Mouse (Mus musculus): ENCODE data around the gene Wdr5. TPM values are rescaled to one million over a fixed set of nuclear protein-coding genes. Genes with fewer than 3 reads are reported as not detected.
"Not testable (repeated sequence)": the region's sequence is repeated elsewhere in the genome, so short reads cannot be mapped to it uniquely, and the experiment has no call there.

Wdr5 gene
- polyA plus RNA-seq, 1 experiment = 28.7 TPM

- Histone ChIP-seq H3K36me3 (ENCODE audit: control insufficient read depth, insufficient read depth, low read length) (no peaks in the 10 kb centered on the region; the same call in 1 of the 2 replicates), H3K4me3 (ENCODE audit: insufficient read depth, low read depth, low read length) (no peak overlapping the region), H3K4me1 (ENCODE audit: control insufficient read depth, insufficient read depth, low read length) (peaks cover 20% of the 10 kb centered on the region), H3K27me3 (replicated peaks; ENCODE audit: control insufficient read depth, insufficient read depth, low read length) (no peaks in the 10 kb centered on the region), H3K27ac (ENCODE audit: insufficient read depth, low read depth, low read length) (peak overlapping the region; percentile 28; the same call in 1 of the 2 replicates)
- TF ChIP-seq CTCF (conservative IDR thresholded peaks at IDR 0.05; ENCODE audit: insufficient read depth, insufficient read length, low read depth, low read length) (no peak), POLR2A (IDR thresholded peaks at IDR 0.05; ENCODE audit: low read depth, low read length) (no peak)
- DNase-seq = no peak
- 3% methylated on average over 1 of the region's 1 CpGs for WGBS
Measured at GRCm38 (mm10) chr2:27516289-27516688, 1.3 kb downstream of the Wdr5 start.

- Histone ChIP-seq H3K4me3 (ENCODE audit: insufficient read depth, low read depth, low read length) (no peak overlapping the region), H3K27ac (ENCODE audit: insufficient read depth, low read depth, low read length) (no peak overlapping the region), H3K27me3 (replicated peaks; ENCODE audit: control insufficient read depth, insufficient read depth, low read length) (no peaks in the 10 kb centered on the region), H3K36me3 (ENCODE audit: control insufficient read depth, insufficient read depth, low read length) (no peaks in the 10 kb centered on the region; the same call in 1 of the 2 replicates), H3K4me1 (ENCODE audit: control insufficient read depth, insufficient read depth, low read length) (peaks cover 20% of the 10 kb centered on the region)
- TF ChIP-seq POLR2A (IDR thresholded peaks at IDR 0.05; ENCODE audit: low read depth, low read length) (no peak), CTCF (conservative IDR thresholded peaks at IDR 0.05; ENCODE audit: insufficient read depth, insufficient read length, low read depth, low read length) (peak; percentile 33; the same call in 1 of the 2 replicates)
- 95% methylated on average over 3 of the region's 3 CpGs for WGBS
- DNase-seq = no peak
Measured at GRCm38 (mm10) chr2:27518283-27518682, 3.3 kb downstream of the Wdr5 start.

GRCm38 (mm10) chr2:27538455-27539330, 23.7 kb downstream of the Wdr5 start:
- H3K4me1 ChIP-seq (ENCODE audit: control insufficient read depth, insufficient read depth, low read length) = peaks cover 10% of the 10 kb centered on the region; the same call in 1 of the 2 replicates
- DNase-seq; H3K27ac ChIP-seq (ENCODE audit: insufficient read depth, low read depth, low read length); H3K4me3 ChIP-seq (ENCODE audit: insufficient read depth, low read depth, low read length); H3K27me3 ChIP-seq (replicated peaks; ENCODE audit: control insufficient read depth, insufficient read depth, low read length); H3K36me3 ChIP-seq (ENCODE audit: control insufficient read depth, insufficient read depth, low read length): not testable (repeated sequence)
- WGBS = 72% methylated on average over 5 of the region's 5 CpGs

- DNase-seq = no peak
- TF ChIP-seq CTCF (conservative IDR thresholded peaks at IDR 0.05; ENCODE audit: insufficient read depth, insufficient read length, low read depth, low read length) (no peak), POLR2A (IDR thresholded peaks at IDR 0.05; ENCODE audit: low read depth, low read length) (no peak)
- Histone ChIP-seq H3K4me3 (ENCODE audit: insufficient read depth, low read depth, low read length) (no peak overlapping the region), H3K27me3 (replicated peaks; ENCODE audit: control insufficient read depth, insufficient read depth, low read length) (no peaks in the 10 kb centered on the region), H3K27ac (ENCODE audit: insufficient read depth, low read depth, low read length) (peak overlapping the region; percentile 29), H3K36me3 (ENCODE audit: control insufficient read depth, insufficient read depth, low read length) (no peaks in the 10 kb centered on the region), H3K4me1 (ENCODE audit: control insufficient read depth, insufficient read depth, low read length) (peaks cover 10% of the 10 kb centered on the region; the same call in 1 of the 2 replicates)
- WGBS = 22% methylated on average over 5 of the region's 5 CpGs
Measured at GRCm38 (mm10) chr2:27539336-27539735, 24.4 kb downstream of the Wdr5 start.

- TF ChIP-seq POLR2A (IDR thresholded peaks at IDR 0.05; ENCODE audit: low read depth, low read length) (peak; percentile 67), CTCF (conservative IDR thresholded peaks at IDR 0.05; ENCODE audit: insufficient read depth, insufficient read length, low read depth, low read length) (no peak)
- peak; percentile 100 for DNase-seq
- Histone ChIP-seq H3K27me3 (replicated peaks; ENCODE audit: control insufficient read depth, insufficient read depth, low read length) (no peaks in the 10 kb centered on the region), H3K4me3 (ENCODE audit: insufficient read depth, low read depth, low read length) (peak overlapping the region; percentile 44), H3K36me3 (ENCODE audit: control insufficient read depth, insufficient read depth, low read length) (no peaks in the 10 kb centered on the region), H3K4me1 (ENCODE audit: control insufficient read depth, insufficient read depth, low read length) (peaks cover 10% of the 10 kb centered on the region; the same call in 1 of the 2 replicates), H3K27ac (ENCODE audit: insufficient read depth, low read depth, low read length) (peak overlapping the region; percentile 80)
- under 1% methylated on average over 46 of the region's 46 CpGs for whole genome bisulfite sequencing
Measured at GRCm38 (mm10) chr2:27539772-27540514, 25.0 kb downstream of the Wdr5 start.

- Histone ChIP-seq H3K27me3 (replicated peaks; ENCODE audit: control insufficient read depth, insufficient read depth, low read length) (no peaks in the 10 kb centered on the region), H3K27ac (ENCODE audit: insufficient read depth, low read depth, low read length) (peak overlapping the region; percentile 80), H3K4me3 (ENCODE audit: insufficient read depth, low read depth, low read length) (peak overlapping the region; percentile 44), H3K36me3 (ENCODE audit: control insufficient read depth, insufficient read depth, low read length) (no peaks in the 10 kb centered on the region), H3K4me1 (ENCODE audit: control insufficient read depth, insufficient read depth, low read length) (peaks cover 10% of the 10 kb centered on the region; the same call in 1 of the 2 replicates)
- TF ChIP-seq POLR2A (IDR thresholded peaks at IDR 0.05; ENCODE audit: low read depth, low read length) = no peak
- no peak for TF ChIP-seq CTCF (conservative IDR thresholded peaks at IDR 0.05; ENCODE audit: insufficient read depth, insufficient read length, low read depth, low read length)
- WGBS = 12% methylated on average over 10 of the region's 10 CpGs
- no peak for DNase-seq
Measured at GRCm38 (mm10) chr2:27540515-27540836, 25.5 kb downstream of the Wdr5 start.

- Histone ChIP-seq H3K4me1 (ENCODE audit: control insufficient read depth, insufficient read depth, low read length) (peaks cover 10% of the 10 kb centered on the region; the same call in 1 of the 2 replicates), H3K27ac (ENCODE audit: insufficient read depth, low read depth, low read length) (no peak overlapping the region), H3K4me3 (ENCODE audit: insufficient read depth, low read depth, low read length) (no peak overlapping the region), H3K27me3 (replicated peaks; ENCODE audit: control insufficient read depth, insufficient read depth, low read length) (no peaks in the 10 kb centered on the region), H3K36me3 (ENCODE audit: control insufficient read depth, insufficient read depth, low read length) (no peaks in the 10 kb centered on the region)
- WGBS = 82% methylated on average over 3 of the region's 3 CpGs
- TF ChIP-seq POLR2A (IDR thresholded peaks at IDR 0.05; ENCODE audit: low read depth, low read length) (no peak), CTCF (conservative IDR thresholded peaks at IDR 0.05; ENCODE audit: insufficient read depth, insufficient read length, low read depth, low read length) (no peak)
- no peak for DNase-seq
Measured at GRCm38 (mm10) chr2:27541225-27541624, 26.3 kb downstream of the Wdr5 start.

Data from kidney, adult 2 months (tissue).